Mouse (Mus musculus) hindbrain, embryonic 16.5 days (tissue): ENCODE results near the gene Kcnh4. TPM values are rescaled to one million over a fixed set of nuclear protein-coding genes. Genes with fewer than 3 reads are reported as not detected.

Experiments
- ATAC-seq: fragments of 200-750 bp; cut with Nextera tagmentation; 2 replicates; pipeline ENCODE4 v1.8.0; 2017; ENCODE audit warnings: moderate TSS enrichment, moderate library complexity
- H3K27ac ChIP-seq: fragments of 300-500 bp; sonication (generic); 2 replicates; pipeline ENCODE4 v1.5.1; 2014; ENCODE audit warnings: low read depth, mild to moderate bottlenecking, control low read depth, low read length, moderate library complexity
- H3K27me3 ChIP-seq: fragments of 300-500 bp; sonication (generic); replicated peaks from 2 replicates; pipeline ENCODE4 v1.6.1; 2014; ENCODE audit warnings: low read length; ENCODE audit not compliant: control insufficient read depth, insufficient read depth
- H3K36me3 ChIP-seq: fragments of 300-500 bp; sonication (generic); 2 replicates; pipeline ENCODE4 v1.6.1; 2014; ENCODE audit warnings: mild to moderate bottlenecking, low read length, moderate library complexity, mixed read lengths; ENCODE audit not compliant: control insufficient read depth, insufficient read depth
- H3K4me1 ChIP-seq: fragments of 300-500 bp; sonication (generic); 2 replicates; pipeline ENCODE4 v1.6.1; 2014; ENCODE audit warnings: low read depth, low read length; ENCODE audit not compliant: control insufficient read depth, insufficient read depth
- H3K4me2 ChIP-seq: fragments of 300-500 bp; sonication (generic); 2 replicates; pipeline ENCODE4 v1.6.1; 2014; ENCODE audit warnings: mild to moderate bottlenecking, low read length, control low read depth, moderate library complexity
- H3K4me3 ChIP-seq: fragments of 300-500 bp; sonication (generic); 2 replicates; pipeline ENCODE4 v1.5.1; 2014; ENCODE audit warnings: mild to moderate bottlenecking, low read length, control low read depth, moderate library complexity
- H3K9ac ChIP-seq: fragments of 300-500 bp; sonication (generic); 2 replicates; pipeline ENCODE4 v1.6.1; 2014; ENCODE audit warnings: low read depth, mild to moderate bottlenecking, control low read depth, low read length, moderate library complexity
- H3K9me3 ChIP-seq: fragments of 300-500 bp; sonication (generic); 2 replicates; pipeline ENCODE4 v1.6.1; 2014; ENCODE audit warnings: mild to moderate bottlenecking, low read length, moderate library complexity; ENCODE audit not compliant: control insufficient read depth
- WGBS: fragments of 180-500 bp; shearing (Covaris S2); extraction: QIAGEN DNeasy Blood & Tissue Kit; methylation state at CpG from one replicate; pipeline ENCODE4 v1.1.7; 2014; 5-methylcytosine and 5-hydroxymethylcytosine counted together
- polyA plus RNA-seq: library from polyadenylated mRNA; unstranded; fragments of >200 nt; fragmentation: Nextera tagmentation; extraction: Ambion mirVana; gene quantifications from 2 replicates; pipeline ENCODE4 v1.2.1, GENCODE M21; 2015

Kcnh4 gene
- polyA plus RNA-seq, 1 experiment from 2014 or later, result 8.9 TPM

- Histone ChIP-seq H3K4me1 (peaks cover 14% of the 10 kb centered on the region), H3K27me3 (no peaks in the 10 kb centered on the region), H3K27ac (no peak overlapping the region), H3K9me3 (no peaks in the 10 kb centered on the region), H3K36me3 (peaks cover 31% of the 10 kb centered on the region), H3K9ac (no peak overlapping the region), H3K4me3 (no peak overlapping the region), H3K4me2 (no peak overlapping the region)
- no peak for ATAC-seq
- 94% methylated on average over 4 of the region's 4 CpGs for WGBS
Observed at GRCm38 (mm10) chr11:100718866-100719265, 40.9 kb downstream of the Kcnh4 start.

- Histone ChIP-seq H3K4me3 (no peak overlapping the region), H3K9ac (no peak overlapping the region), H3K4me1 (peaks cover 18% of the 10 kb centered on the region), H3K36me3 (peaks cover 31% of the 10 kb centered on the region), H3K27me3 (no peaks in the 10 kb centered on the region), H3K9me3 (no peaks in the 10 kb centered on the region), H3K27ac (no peak overlapping the region), H3K4me2 (no peak overlapping the region)
- WGBS, result 93% methylated on average over 7 of the region's 7 CpGs
- ATAC-seq, result no peak
Observed at GRCm38 (mm10) chr11:100718462-100718861, 41.3 kb downstream of the Kcnh4 start.

- no peak for ATAC-seq
- peaks cover 31% of the 10 kb centered on the region for H3K36me3 ChIP-seq
- WGBS, result 78% methylated on average over 3 of the region's 3 CpGs
Observed at GRCm38 (mm10) chr11:100716649-100717048, 43.1 kb downstream of the Kcnh4 start.

GRCm38 (mm10) chr11:100714948-100715347, 44.8 kb downstream of the Kcnh4 start:
- WGBS, result 81% methylated on average over 6 of the region's 6 CpGs
- H3K4me2 ChIP-seq, result no peak overlapping the region
- ATAC-seq, result no peak
- H3K9ac ChIP-seq, result no peak overlapping the region
- no peak overlapping the region for H3K4me3 ChIP-seq
- no peaks in the 10 kb centered on the region for H3K27me3 ChIP-seq
- H3K27ac ChIP-seq, result no peak overlapping the region
- H3K36me3 ChIP-seq, result peaks cover 33% of the 10 kb centered on the region
- H3K9me3 ChIP-seq, result no peaks in the 10 kb centered on the region
- H3K4me1 ChIP-seq, result peaks cover 17% of the 10 kb centered on the region

More at GRCm38 (mm10) chr11:100716649-100717048, 43.1 kb downstream of the Kcnh4 start:
- Histone ChIP-seq H3K9me3 (no peaks in the 10 kb centered on the region), H3K27me3 (no peaks in the 10 kb centered on the region), H3K9ac (no peak overlapping the region), H3K4me3 (no peak overlapping the region), H3K27ac (no peak overlapping the region), H3K4me2 (no peak overlapping the region), H3K4me1 (peaks cover 16% of the 10 kb centered on the region)

GRCm38 (mm10) chr11:100714534-100714915, 45.2 kb downstream of the Kcnh4 start:
- 43% methylated on average over 6 of the region's 6 CpGs for WGBS
- H3K27me3 ChIP-seq, result no peaks in the 10 kb centered on the region
- H3K36me3 ChIP-seq, result peaks cover 33% of the 10 kb centered on the region
- H3K9me3 ChIP-seq, result no peaks in the 10 kb centered on the region
- H3K9ac ChIP-seq, result peak overlapping the region; percentile 51; the same call in 1 of the 2 replicates
- no peak overlapping the region for H3K4me3 ChIP-seq
- ATAC-seq, result no peak
- H3K27ac ChIP-seq, result no peak overlapping the region
- H3K4me2 ChIP-seq, result no peak overlapping the region; the same call in 1 of the 2 replicates
- H3K4me1 ChIP-seq, result peaks cover 17% of the 10 kb centered on the region

- 9% methylated on average over 38 of the region's 38 CpGs for WGBS
- ATAC-seq, result no peak
- H3K4me2 ChIP-seq, result peak within 1 kb of the TSS; percentile 29
- no peaks in the 10 kb centered on the region for H3K27me3 ChIP-seq
- H3K9ac ChIP-seq, result peak within 1 kb of the TSS; percentile 51
- H3K36me3 ChIP-seq, result peaks cover 36% of the 10 kb centered on the region
- peak within 1 kb of the TSS; percentile 44; the same call in 1 of the 2 replicates for H3K27ac ChIP-seq
- peaks cover 17% of the 10 kb centered on the region for H3K4me1 ChIP-seq
- no peaks in the 10 kb centered on the region for H3K9me3 ChIP-seq
- peak within 1 kb of the TSS; percentile 8; the same call in 1 of the 2 replicates for H3K4me3 ChIP-seq
Observed at GRCm38 (mm10) chr11:100713735-100714533, 45.8 kb downstream of the Kcnh4 start, which contains the start of gene Hspb9. Gene Hspb9 (plus strand): TSS chr11:100713850.

- Histone ChIP-seq H3K4me3 (no peak overlapping the region), H3K4me1 (peaks cover 17% of the 10 kb centered on the region), H3K9me3 (no peaks in the 10 kb centered on the region), H3K36me3 (peaks cover 39% of the 10 kb centered on the region), H3K27ac (no peak overlapping the region; the same call in 1 of the 2 replicates), H3K9ac (no peak overlapping the region), H3K4me2 (no peak overlapping the region; the same call in 1 of the 2 replicates), H3K27me3 (no peaks in the 10 kb centered on the region)
- ATAC-seq, result no peak
- WGBS, result 70% methylated on average over 4 of the region's 4 CpGs
Observed at GRCm38 (mm10) chr11:100713174-100713573, 46.6 kb downstream of the Kcnh4 start.

GRCm38 (mm10) chr11:100711783-100712615, 47.7 kb downstream of the Kcnh4 start, which contains the start of gene Kat2a:
Gene Kat2a (minus strand): TSS chr11:100712465.
- Histone ChIP-seq H3K4me1 (peaks cover 17% of the 10 kb centered on the region), H3K9ac (peak within 1 kb of the TSS; percentile 98), H3K9me3 (no peaks in the 10 kb centered on the region), H3K4me3 (peak within 1 kb of the TSS; percentile 100), H3K27me3 (no peaks in the 10 kb centered on the region), H3K4me2 (peak within 1 kb of the TSS; percentile 69), H3K27ac (peak within 1 kb of the TSS; percentile 82), H3K36me3 (peaks cover 33% of the 10 kb centered on the region)
- WGBS, result 2% methylated on average over 36 of the region's 48 CpGs
- peak; percentile 90 for ATAC-seq

GRCm38 (mm10) chr11:100710977-100711376, 48.8 kb downstream of the Kcnh4 start:
- peak overlapping the region; percentile 69 for H3K4me2 ChIP-seq
- H3K27ac ChIP-seq, result no peak overlapping the region
- H3K27me3 ChIP-seq, result no peaks in the 10 kb centered on the region
- peaks cover 17% of the 10 kb centered on the region for H3K4me1 ChIP-seq
- H3K4me3 ChIP-seq, result peak overlapping the region; percentile 100
- H3K36me3 ChIP-seq, result peaks cover 32% of the 10 kb centered on the region
- H3K9me3 ChIP-seq, result no peaks in the 10 kb centered on the region
- H3K9ac ChIP-seq, result no peak overlapping the region
- no peak for ATAC-seq
- WGBS, result 89% methylated on average over 4 of the region's 4 CpGs
